Mouse (Mus musculus): ENCODE results near the gene Cyp2g1. TPM values are rescaled to one million over a fixed set of nuclear protein-coding genes. Genes with fewer than 3 reads are reported as not detected.
A peak's percentile ranks its signal among the peaks of the same experiment; 100 is the strongest.

The Cyp2g1 gene
- not detected in 2 replicates for polyA plus RNA-seq (2015; fragmentation: Nextera tagmentation; extraction: Ambion mirVana)

- Histone ChIP-seq H3K27me3 (no peaks in the 10 kb centered on the region), H3K4me3 (no peak within 1 kb of the TSS), H3K9me3 (no peaks in the 10 kb centered on the region), H3K4me1 (replicated peaks) (no peaks in the 10 kb centered on the region), H3K27ac (replicated peaks) (no peak within 1 kb of the TSS), H3K36me3 (no peaks in the 10 kb centered on the region), H3K9ac (no peak within 1 kb of the TSS), H3K4me2 (no peak within 1 kb of the TSS)
- 95% methylated on average over 2 of the region's 2 CpGs for WGBS
- ATAC-seq (ENCODE audit: low read depth), result no peak
These were observed at the start of gene Cyp2g1 for GRCm38 (mm10) chr7:26808592-26808991. TSS of gene Cyp2g1 (plus strand) at chr7:26808892.

GRCm38 (mm10) chr7:26767084-26767483 is 41.6 kb upstream of the Cyp2g1 start:
- H3K27me3 ChIP-seq, result no peaks in the 10 kb centered on the region
- no peak overlapping the region for H3K4me3 ChIP-seq
- H3K4me1 ChIP-seq (replicated peaks), result no peaks in the 10 kb centered on the region
- H3K9me3 ChIP-seq, result no peaks in the 10 kb centered on the region
- no peak overlapping the region for H3K27ac ChIP-seq (replicated peaks)
- H3K36me3 ChIP-seq, result no peaks in the 10 kb centered on the region
- H3K4me2 ChIP-seq, result no peak overlapping the region
- 76% methylated on average over 1 of the region's 1 CpGs for WGBS
- ATAC-seq (ENCODE audit: low read depth), result no peak
- no peak overlapping the region for H3K9ac ChIP-seq

GRCm38 (mm10) chr7:26769881-26770470 is 38.7 kb upstream of the Cyp2g1 start:
- no peak overlapping the region for H3K9ac ChIP-seq
- ATAC-seq (ENCODE audit: low read depth), result no peak
- H3K4me3 ChIP-seq, result no peak overlapping the region
- H3K27me3 ChIP-seq, result no peaks in the 10 kb centered on the region
- H3K27ac ChIP-seq (replicated peaks), result no peak overlapping the region
- no peak overlapping the region for H3K4me2 ChIP-seq
- 84% methylated on average over 9 of the region's 9 CpGs for WGBS
- H3K4me1 ChIP-seq (replicated peaks), result no peaks in the 10 kb centered on the region
- no peaks in the 10 kb centered on the region for H3K9me3 ChIP-seq
- H3K36me3 ChIP-seq, result no peaks in the 10 kb centered on the region

- no peak overlapping the region for H3K4me2 ChIP-seq
- no peak overlapping the region for H3K4me3 ChIP-seq
- 0 out of 2 replicates have a peak, but pooled peaks cover 5% of the 10 kb centered on the region for H3K9me3 ChIP-seq
- H3K36me3 ChIP-seq, result no peaks in the 10 kb centered on the region
- WGBS, result 81% methylated on average over 3 of the region's 3 CpGs
- no peaks in the 10 kb centered on the region for H3K4me1 ChIP-seq (replicated peaks)
- no peaks in the 10 kb centered on the region for H3K27me3 ChIP-seq
- H3K9ac ChIP-seq, result no peak overlapping the region
- no peak overlapping the region for H3K27ac ChIP-seq (replicated peaks)
- no peak for ATAC-seq (ENCODE audit: low read depth)
These were observed 35.7 kb upstream of the Cyp2g1 start for GRCm38 (mm10) chr7:26772866-26773586.

- 24% methylated on average over 6 of the region's 6 CpGs for WGBS
- no peak overlapping the region for H3K4me3 ChIP-seq
- H3K36me3 ChIP-seq, result no peaks in the 10 kb centered on the region
- H3K27ac ChIP-seq (replicated peaks), result no peak overlapping the region
- H3K9ac ChIP-seq, result no peak overlapping the region
- no peaks in the 10 kb centered on the region for H3K4me1 ChIP-seq (replicated peaks)
- ATAC-seq (ENCODE audit: low read depth), result no peak
- 0 out of 2 replicates have a peak, but pooled peaks cover 5% of the 10 kb centered on the region for H3K9me3 ChIP-seq
- no peak overlapping the region for H3K4me2 ChIP-seq
- no peaks in the 10 kb centered on the region for H3K27me3 ChIP-seq
These were observed 32.8 kb upstream of the Cyp2g1 start for GRCm38 (mm10) chr7:26775866-26776265.

- 0 out of 2 replicates have a peak, but pooled peaks cover 5% of the 10 kb centered on the region for H3K9me3 ChIP-seq
- no peak overlapping the region for H3K4me3 ChIP-seq
- no peak overlapping the region for H3K4me2 ChIP-seq
- no peak overlapping the region for H3K9ac ChIP-seq
- H3K27ac ChIP-seq (replicated peaks), result no peak overlapping the region
- ATAC-seq (ENCODE audit: low read depth), result no peak
- H3K27me3 ChIP-seq, result no peaks in the 10 kb centered on the region
- no peaks in the 10 kb centered on the region for H3K4me1 ChIP-seq (replicated peaks)
- WGBS, result 56% methylated on average over 2 of the region's 2 CpGs
- no peaks in the 10 kb centered on the region for H3K36me3 ChIP-seq
These were observed 30.9 kb upstream of the Cyp2g1 start for GRCm38 (mm10) chr7:26777806-26778205.

GRCm38 (mm10) chr7:26778474-26778873 is 30.2 kb upstream of the Cyp2g1 start:
- no peaks in the 10 kb centered on the region for H3K4me1 ChIP-seq (replicated peaks)
- no peak overlapping the region for H3K4me3 ChIP-seq
- no peak overlapping the region for H3K27ac ChIP-seq (replicated peaks)
- no peak overlapping the region for H3K4me2 ChIP-seq
- no peak overlapping the region for H3K9ac ChIP-seq
- H3K9me3 ChIP-seq, result 0 out of 2 replicates have a peak, but pooled peaks cover 5% of the 10 kb centered on the region
- H3K27me3 ChIP-seq, result no peaks in the 10 kb centered on the region
- 40% methylated on average over 6 of the region's 6 CpGs for WGBS
- H3K36me3 ChIP-seq, result no peaks in the 10 kb centered on the region
- no peak for ATAC-seq (ENCODE audit: low read depth)

- Histone ChIP-seq H3K4me2 (no peak overlapping the region), H3K36me3 (no peaks in the 10 kb centered on the region), H3K4me3 (no peak overlapping the region), H3K4me1 (replicated peaks) (no peaks in the 10 kb centered on the region), H3K27me3 (no peaks in the 10 kb centered on the region), H3K9me3 (0 out of 2 replicates have a peak, but pooled peaks cover 5% of the 10 kb centered on the region), H3K27ac (replicated peaks) (no peak overlapping the region), H3K9ac (no peak overlapping the region)
- WGBS, result 76% methylated on average over 5 of the region's 5 CpGs
- ATAC-seq (ENCODE audit: low read depth), result peak; percentile 67
These were observed 28.8 kb upstream of the Cyp2g1 start for GRCm38 (mm10) chr7:26779799-26780416.

GRCm38 (mm10) chr7:26780510-26780909 is 28.2 kb upstream of the Cyp2g1 start:
- peak; percentile 91 for ATAC-seq (ENCODE audit: low read depth)
- WGBS, result 4% methylated on average over 11 of the region's 11 CpGs

GRCm38 (mm10) chr7:26780998-26781766 is 27.5 kb upstream of the Cyp2g1 start:
- 13% methylated on average over 8 of the region's 8 CpGs for WGBS
- Histone ChIP-seq H3K4me3 (no peak overlapping the region), H3K27me3 (no peaks in the 10 kb centered on the region), H3K4me2 (peak overlapping the region; percentile 36; the same call in 1 of the 2 replicates), H3K9ac (no peak overlapping the region; the same call in 1 of the 2 replicates), H3K9me3 (no peaks in the 10 kb centered on the region), H3K36me3 (no peaks in the 10 kb centered on the region), H3K4me1 (replicated peaks) (no peaks in the 10 kb centered on the region), H3K27ac (replicated peaks) (no peak overlapping the region)
- no peak; the same call in 1 of the 2 replicates for ATAC-seq (ENCODE audit: low read depth)

More at GRCm38 (mm10) chr7:26780510-26780909, 28.2 kb upstream of the Cyp2g1 start:
- Histone ChIP-seq H3K9me3 (0 out of 2 replicates have a peak, but pooled peaks cover 1% of the 10 kb centered on the region), H3K4me2 (peak overlapping the region; percentile 36), H3K27me3 (no peaks in the 10 kb centered on the region), H3K36me3 (no peaks in the 10 kb centered on the region), H3K27ac (replicated peaks) (no peak overlapping the region), H3K4me3 (no peak overlapping the region), H3K9ac (no peak overlapping the region), H3K4me1 (replicated peaks) (no peaks in the 10 kb centered on the region)

- Histone ChIP-seq H3K9ac (no peak overlapping the region), H3K27me3 (no peaks in the 10 kb centered on the region), H3K9me3 (no peaks in the 10 kb centered on the region), H3K4me2 (no peak overlapping the region), H3K4me1 (replicated peaks) (no peaks in the 10 kb centered on the region), H3K27ac (replicated peaks) (no peak overlapping the region), H3K36me3 (no peaks in the 10 kb centered on the region), H3K4me3 (no peak overlapping the region)
- 44% methylated on average over 7 of the region's 8 CpGs for WGBS
- ATAC-seq (ENCODE audit: low read depth), result no peak
These were observed 26.9 kb upstream of the Cyp2g1 start for GRCm38 (mm10) chr7:26781767-26782131.

GRCm38 (mm10) chr7:26783163-26783562 is 25.5 kb upstream of the Cyp2g1 start:
- Histone ChIP-seq H3K27me3 (no peaks in the 10 kb centered on the region), H3K36me3 (no peaks in the 10 kb centered on the region), H3K4me2 (no peak overlapping the region), H3K9ac (no peak overlapping the region), H3K4me3 (no peak overlapping the region), H3K9me3 (no peaks in the 10 kb centered on the region), H3K27ac (replicated peaks) (no peak overlapping the region), H3K4me1 (replicated peaks) (no peaks in the 10 kb centered on the region)
- 86% methylated on average over 5 of the region's 5 CpGs for WGBS
- ATAC-seq (ENCODE audit: low read depth), result no peak
